Mouse (Mus musculus) heart, adult 2 months (tissue): Measurements from ENCODE around the gene Fam124a. TPM values are rescaled to one million over a fixed set of nuclear protein-coding genes. Genes with fewer than 3 reads are reported as not detected.
"Not testable (repeated sequence)": the region's sequence is repeated elsewhere in the genome, so short reads cannot be mapped to it uniquely, and the experiment has no call there.

ENCODE experiments used
- DNase-seq, 2 experiments: peaks; one replicate each; pipeline ENCODE4 v3.0.0; 2021
- H3K27ac ChIP-seq: fragments of 200-600 bp; 2 replicates; pipeline ENCODE4 v1.8.1; 2022
- H3K27me3 ChIP-seq: fragments of 200-500 bp; 2 replicates; pipeline ENCODE4 v1.6.1; 2012; ENCODE audit warnings: mild to moderate bottlenecking, low read length, inconsistent platforms, mixed read lengths; ENCODE audit not compliant: control insufficient read depth, insufficient read depth
- H3K36me3 ChIP-seq: fragments of 200-500 bp; 2 replicates; pipeline ENCODE4 v1.6.1; 2012; ENCODE audit warnings: low read length, inconsistent platforms; ENCODE audit not compliant: control insufficient read depth, insufficient read depth
- H3K4me1 ChIP-seq: fragments of 200-500 bp; 2 replicates; pipeline ENCODE4 v1.6.1; 2011; ENCODE audit warnings: low read length; ENCODE audit not compliant: control insufficient read depth, insufficient read depth
- H3K4me3 ChIP-seq: fragments of 200-600 bp; 2 replicates; pipeline ENCODE4 v1.8.1; 2022
- H3K79me2 ChIP-seq: fragments of 200-500 bp; replicated peaks from 2 replicates; pipeline ENCODE4 v1.6.1; 2012; ENCODE audit warnings: mild to moderate bottlenecking, inconsistent platforms, low read length, moderate library complexity, mixed read lengths; ENCODE audit not compliant: control insufficient read depth, insufficient read depth
- H3K9ac ChIP-seq: fragments of 200-500 bp; 2 replicates; pipeline ENCODE4 v1.6.1; 2012; ENCODE audit warnings: low read depth, mild to moderate bottlenecking, control low read depth, inconsistent platforms, low read length, mixed read lengths
- CTCF ChIP-seq: fragments of 200-600 bp; IDR thresholded peaks from 2 replicates; pipeline ENCODE4 v1.8.1; 2022; ENCODE audit warnings: antibody characterized with exemption, mild to moderate bottlenecking, moderate library complexity
- EP300 ChIP-seq: fragments of 200-500 bp; IDR thresholded peaks from 2 replicates; pipeline ENCODE4 v1.6.1; 2011; ENCODE audit warnings: low read depth, low read length, control low read depth; ENCODE audit not compliant: insufficient read depth
- POLR2A ChIP-seq: fragments of 200-500 bp; IDR thresholded peaks from 2 replicates; pipeline ENCODE4 v1.6.1; 2011; ENCODE audit warnings: mild to moderate bottlenecking, low read depth, low read length, control low read depth; ENCODE audit not compliant: insufficient read depth
- WGBS: fragments of 180-500 bp; shearing (Covaris S2); methylation state at CpG from one replicate; pipeline ENCODE4 v1.1.7; 2018; 5-methylcytosine and 5-hydroxymethylcytosine counted together
- intact Hi-C: fragments of 180-260 bp; cut with DNase I; formaldehyde crosslinking; loops from one replicate; pipeline ENCODE4 v1.15.1; 2025
- polyA plus RNA-seq: library from polyadenylated mRNA; depleted of rRNA; stranded (reverse); fragments of >200 nt; gene quantifications from 2 replicates; pipeline ENCODE4 v1.2.3, GENCODE M21; 2012
- total RNA-seq, 2 experiments: library from RNA; stranded (reverse); gene quantifications; 2 replicates each; pipeline ENCODE4 v1.2.3; 2021

Gene Fam124a
- total and polyA plus RNA-seq, 3 experiments = 3.4 to 7.9 (median 3.4) TPM

DNA sequence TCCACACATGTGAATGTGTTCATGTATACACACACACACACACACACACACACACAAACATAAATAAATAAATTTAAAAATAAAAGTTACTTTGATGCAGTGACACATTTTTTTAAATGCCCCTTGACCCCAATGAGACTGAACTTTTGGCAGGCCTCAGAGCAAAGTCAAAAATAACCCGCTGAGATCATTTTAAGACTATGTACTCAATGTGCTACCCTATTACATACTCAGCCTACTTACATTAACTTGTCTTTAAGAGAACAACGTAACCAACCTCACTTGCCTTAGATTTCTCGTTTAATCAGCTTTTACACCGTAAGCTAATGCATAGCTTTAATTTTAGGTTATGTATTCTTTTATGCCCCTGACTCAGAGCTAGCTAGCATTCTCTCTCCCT lies 2.8 kb upstream of the Fam124a start:
- H3K4me1 ChIP-seq = peaks cover 7% of the 10 kb centered on the region
- WGBS = 57% methylated on average over 4 of the region's 4 CpGs
- no peak overlapping the region for H3K4me3 ChIP-seq
- no peaks in the 10 kb centered on the region for H3K36me3 ChIP-seq
- no peaks in the 10 kb centered on the region for H3K79me2 ChIP-seq
- no peak for DNase-seq
- no peaks in the 10 kb centered on the region for H3K27me3 ChIP-seq
- H3K27ac ChIP-seq = no peak overlapping the region
- TF ChIP-seq EP300 = no peak
- no peak for TF ChIP-seq POLR2A
- TF ChIP-seq CTCF = no peak
- H3K9ac ChIP-seq = no peak overlapping the region
- intact Hi-C loops = no loop called here

DNA sequence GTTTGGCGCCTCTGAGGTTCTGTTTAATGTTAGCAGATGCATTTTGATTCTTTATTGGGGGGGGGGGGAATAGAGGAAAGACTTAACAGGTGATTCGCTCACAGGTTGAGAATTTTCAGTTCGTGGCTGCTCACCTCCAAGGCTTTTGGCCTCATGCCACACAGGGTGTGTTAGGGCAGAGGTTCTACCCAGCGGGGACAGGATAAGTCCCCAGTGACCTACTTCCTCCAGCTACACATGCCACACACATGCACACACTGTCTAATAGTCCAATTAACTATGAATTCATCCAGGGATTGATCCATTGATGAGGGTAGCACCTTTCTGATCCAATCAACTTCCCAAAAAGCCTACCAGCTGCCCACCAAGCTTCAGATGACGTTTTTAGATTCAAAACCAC lies 1.8 kb upstream of the Fam124a start:
- peaks cover 7% of the 10 kb centered on the region for H3K4me1 ChIP-seq
- no peaks in the 10 kb centered on the region for H3K79me2 ChIP-seq
- no peak overlapping the region for H3K27ac ChIP-seq
- H3K4me3 ChIP-seq = no peak overlapping the region
- H3K27me3 ChIP-seq = no peaks in the 10 kb centered on the region
- no peaks in the 10 kb centered on the region for H3K36me3 ChIP-seq
- no peak for DNase-seq
- H3K9ac ChIP-seq = no peak overlapping the region
- TF ChIP-seq POLR2A (no peak), EP300 (no peak), CTCF (no peak)
- WGBS = 77% methylated on average over 5 of the region's 5 CpGs
- intact Hi-C loops = loop anchor here (2.0 kb wide), 1 partner anchor 207 kb away; the partner anchor contains the start of gene Ints6

DNA sequence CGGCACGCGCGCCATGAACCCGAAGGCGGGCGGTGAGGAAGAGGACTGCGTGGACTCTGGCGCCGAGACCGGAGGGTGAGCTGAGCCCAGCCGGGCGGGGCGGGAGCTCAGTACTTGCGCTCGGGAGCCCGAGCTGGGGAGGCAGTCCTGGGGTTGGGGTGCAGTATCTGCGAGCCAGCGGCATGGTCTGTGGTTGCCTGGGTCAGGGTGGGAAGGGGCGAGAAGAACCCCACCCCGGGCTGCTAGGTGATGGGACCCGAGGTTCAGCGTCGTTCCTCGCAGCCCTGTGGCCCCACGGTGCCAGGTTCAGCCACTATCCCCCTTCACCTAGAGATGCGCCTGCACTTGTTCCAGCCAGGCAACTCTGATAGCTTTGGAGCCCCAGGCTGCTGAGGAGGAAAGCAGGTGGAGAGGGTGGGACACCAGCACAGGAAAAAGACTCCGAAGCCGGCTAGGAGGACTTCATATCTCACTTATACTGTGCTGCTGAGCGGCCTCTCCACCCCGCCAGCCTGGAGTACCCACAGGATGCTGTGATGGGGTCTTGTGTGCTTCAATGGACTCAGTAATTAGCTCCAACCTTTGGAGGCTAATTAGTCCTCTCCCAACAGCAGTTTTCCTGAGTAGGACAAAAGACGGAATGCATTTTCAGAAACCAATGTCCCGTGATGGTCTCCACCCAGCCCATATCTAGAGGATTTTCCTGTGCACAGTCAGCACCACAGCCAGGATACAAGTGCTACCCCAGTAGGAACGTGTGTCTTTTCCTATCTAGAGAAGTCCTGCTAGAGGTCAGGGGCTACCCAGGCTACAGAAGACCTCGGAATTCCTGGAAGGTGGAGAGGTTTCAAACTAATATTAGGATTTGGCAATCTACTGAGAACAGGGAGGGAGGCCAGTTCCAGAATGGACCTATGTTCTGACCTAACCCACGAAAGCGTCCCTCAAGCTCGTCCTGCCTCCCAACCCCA lies 588 bp downstream of the Fam124a start:
- H3K27me3 ChIP-seq = no peaks in the 10 kb centered on the region
- 4% methylated on average over 37 of the region's 38 CpGs for WGBS
- peak; percentile 11 to 46 for DNase-seq

DNA sequence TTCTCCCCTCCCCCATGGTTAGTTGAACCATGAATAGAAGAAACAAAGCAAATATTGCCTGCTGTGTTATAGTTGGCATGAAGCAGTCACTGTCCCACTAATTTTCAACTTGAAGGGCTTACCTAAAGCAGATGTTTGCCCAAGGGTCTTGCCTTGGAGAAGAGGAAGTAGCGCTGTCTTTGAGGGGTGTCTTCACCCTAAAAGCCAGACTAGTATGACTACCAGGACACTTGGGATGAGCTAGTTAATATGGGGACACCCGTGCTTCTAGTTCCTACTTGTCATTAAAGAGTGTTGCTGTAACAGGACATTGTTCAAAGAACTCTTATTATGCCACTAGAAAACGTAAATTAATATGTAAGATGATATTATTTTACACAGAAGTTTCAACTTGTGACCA lies 1.6 kb downstream of the Fam124a start:
- H3K27me3 ChIP-seq = no peaks in the 10 kb centered on the region
- no peak overlapping the region for H3K27ac ChIP-seq
- 88% methylated on average over 3 of the region's 3 CpGs for WGBS
- intact Hi-C loops = loop anchor here (5.0 kb wide), 1 partner anchor 65 kb away; no protein-coding TSS in a partner anchor
- H3K9ac ChIP-seq = no peak overlapping the region
- DNase-seq = no peak
- no peak overlapping the region for H3K4me3 ChIP-seq
- H3K79me2 ChIP-seq = no peaks in the 10 kb centered on the region
- H3K4me1 ChIP-seq = peaks cover 7% of the 10 kb centered on the region
- H3K36me3 ChIP-seq = no peaks in the 10 kb centered on the region
- TF ChIP-seq CTCF = no peak
- TF ChIP-seq EP300 = no peak
- no peak for TF ChIP-seq POLR2A

More for the DNA sequence above, 588 bp downstream of the Fam124a start:
- intact Hi-C loops = loop anchor here (2.0 to 5.0 kb wide), 2 partner anchors 64 to 205 kb away; partner anchors contain the start of gene Ints6
- Histone ChIP-seq H3K79me2 (no peaks in the 10 kb centered on the region), H3K27ac (peak overlapping the region; percentile 67), H3K4me3 (peak overlapping the region; percentile 63), H3K9ac (peak overlapping the region; percentile 84), H3K4me1 (peaks cover 7% of the 10 kb centered on the region), H3K36me3 (no peaks in the 10 kb centered on the region)
- TF ChIP-seq EP300 (no peak), CTCF (0 out of 2 replicates have a peak, but pooled peaks have one; percentile 0)

DNA sequence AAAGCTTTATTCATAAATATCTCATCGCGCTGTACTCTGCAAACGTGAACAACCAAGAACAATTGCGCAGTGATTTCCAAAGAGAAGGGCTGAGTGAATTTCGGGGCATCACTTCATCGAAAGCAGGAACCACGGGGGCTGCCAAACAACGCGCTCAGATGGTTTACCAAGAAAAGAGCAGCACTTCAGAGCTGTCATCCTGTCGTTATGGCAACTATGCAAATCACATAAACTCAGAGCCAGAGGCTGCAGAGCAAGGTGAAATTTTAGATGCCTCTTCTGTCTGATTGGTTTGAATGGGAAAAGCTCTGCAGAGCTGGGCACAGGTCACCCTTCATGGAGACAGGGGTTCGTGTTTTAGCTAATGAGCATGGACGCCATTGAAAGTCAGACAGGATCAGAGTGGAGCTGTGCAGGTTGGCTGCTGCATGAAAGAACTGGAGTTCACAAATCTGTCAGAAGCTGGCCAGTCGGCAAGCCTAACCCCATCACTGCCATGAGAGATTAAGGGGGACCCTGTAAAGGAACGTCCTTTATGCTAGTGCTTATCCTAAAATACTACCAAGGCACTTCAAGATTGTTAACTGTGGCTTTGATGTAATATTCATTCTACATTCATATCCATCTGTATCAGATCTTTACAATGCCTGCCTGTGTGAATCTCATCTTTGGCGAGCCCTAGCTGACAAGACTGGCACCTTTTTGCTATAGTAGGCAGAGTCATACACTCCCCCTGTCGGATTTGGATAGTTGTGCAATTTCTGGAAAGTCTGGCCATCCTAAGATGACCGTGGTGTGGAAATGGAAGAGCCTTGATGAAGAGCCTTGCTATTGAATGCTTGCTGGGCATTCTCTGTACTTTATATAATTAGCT lies 6.6 kb downstream of the Fam124a start:
- Histone ChIP-seq H3K79me2 (no peaks in the 10 kb centered on the region), H3K4me1 (0 out of 2 replicates have a peak, but pooled peaks cover 2% of the 10 kb centered on the region), H3K4me3 (no peak overlapping the region), H3K36me3 (no peaks in the 10 kb centered on the region), H3K9ac (no peak overlapping the region), H3K27ac (no peak overlapping the region), H3K27me3 (no peaks in the 10 kb centered on the region)
- intact Hi-C loops = no loop called here
- WGBS = 67% methylated on average over 17 of the region's 17 CpGs
- no peak for DNase-seq
- no peak for TF ChIP-seq POLR2A
- no peak for TF ChIP-seq EP300
- TF ChIP-seq CTCF = no peak

DNA sequence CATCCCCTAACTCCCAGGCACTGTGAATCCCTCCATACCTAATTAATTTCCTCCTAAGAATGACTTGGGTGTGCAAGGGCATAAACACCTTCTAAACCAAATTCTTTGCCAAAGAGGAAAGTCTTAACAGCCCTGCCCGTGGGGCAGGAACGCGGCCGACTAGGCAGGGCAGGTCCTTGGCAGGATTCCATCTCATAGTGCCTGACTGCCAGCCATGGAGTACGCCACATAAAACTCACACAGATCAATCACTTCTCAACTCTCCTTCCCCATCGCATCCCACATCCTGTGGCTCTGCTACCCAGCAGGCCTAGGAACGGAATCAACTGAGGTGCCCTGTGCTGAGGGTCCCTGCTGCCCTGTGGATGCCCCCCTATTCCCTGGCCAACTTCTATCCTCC lies 8.1 kb downstream of the Fam124a start:
- Histone ChIP-seq H3K27ac (no peak overlapping the region), H3K4me1 (no peaks in the 10 kb centered on the region), H3K9ac (no peak overlapping the region), H3K36me3 (no peaks in the 10 kb centered on the region), H3K4me3 (no peak overlapping the region), H3K27me3 (no peaks in the 10 kb centered on the region), H3K79me2 (no peaks in the 10 kb centered on the region)
- no peak for DNase-seq
- intact Hi-C loops = no loop called here
- WGBS = 62% methylated on average over 7 of the region's 7 CpGs
- TF ChIP-seq CTCF (no peak), POLR2A (no peak), EP300 (no peak)

DNA sequence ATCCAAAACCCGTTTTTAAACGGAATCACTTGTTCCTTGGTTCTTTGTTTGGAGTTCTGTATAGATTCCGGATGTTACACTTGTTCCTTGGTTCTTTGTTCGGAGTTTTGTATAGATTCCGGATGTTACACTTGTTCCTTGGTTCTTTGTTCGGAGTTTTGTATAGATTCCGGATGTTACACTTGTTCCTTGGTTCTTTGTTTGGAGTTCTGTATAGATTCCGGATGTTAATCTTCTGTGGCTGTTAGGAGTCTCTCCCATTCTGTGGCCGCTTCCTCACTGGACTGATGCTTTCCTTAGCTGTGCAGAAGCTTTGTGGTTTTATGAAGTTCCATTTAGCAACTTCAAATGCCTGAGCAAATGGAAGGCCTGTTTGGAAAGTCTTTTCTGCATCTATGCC lies 11.3 kb downstream of the Fam124a start, which contains the start of gene Gm4131:
TSS of gene Gm4131 (minus strand) at position 101 of the 400 bp plus-strand sequence.
- H3K79me2 ChIP-seq, H3K27me3 ChIP-seq, H3K27ac ChIP-seq, H3K9ac ChIP-seq, H3K4me1 ChIP-seq, H3K36me3 ChIP-seq, intact Hi-C loops, H3K4me3 ChIP-seq, DNase-seq: not testable (repeated sequence)
- WGBS = 85% methylated on average over 9 of the region's 9 CpGs
